Mouse (Mus musculus): Measurements from ENCODE around the gene Mllt3. TPM values are rescaled to one million over a fixed set of nuclear protein-coding genes. Genes with fewer than 3 reads are reported as not detected.

Mllt3 gene
- polyA plus RNA-seq, 1 experiment from 2014 or later: 89.3 TPM

DNA sequence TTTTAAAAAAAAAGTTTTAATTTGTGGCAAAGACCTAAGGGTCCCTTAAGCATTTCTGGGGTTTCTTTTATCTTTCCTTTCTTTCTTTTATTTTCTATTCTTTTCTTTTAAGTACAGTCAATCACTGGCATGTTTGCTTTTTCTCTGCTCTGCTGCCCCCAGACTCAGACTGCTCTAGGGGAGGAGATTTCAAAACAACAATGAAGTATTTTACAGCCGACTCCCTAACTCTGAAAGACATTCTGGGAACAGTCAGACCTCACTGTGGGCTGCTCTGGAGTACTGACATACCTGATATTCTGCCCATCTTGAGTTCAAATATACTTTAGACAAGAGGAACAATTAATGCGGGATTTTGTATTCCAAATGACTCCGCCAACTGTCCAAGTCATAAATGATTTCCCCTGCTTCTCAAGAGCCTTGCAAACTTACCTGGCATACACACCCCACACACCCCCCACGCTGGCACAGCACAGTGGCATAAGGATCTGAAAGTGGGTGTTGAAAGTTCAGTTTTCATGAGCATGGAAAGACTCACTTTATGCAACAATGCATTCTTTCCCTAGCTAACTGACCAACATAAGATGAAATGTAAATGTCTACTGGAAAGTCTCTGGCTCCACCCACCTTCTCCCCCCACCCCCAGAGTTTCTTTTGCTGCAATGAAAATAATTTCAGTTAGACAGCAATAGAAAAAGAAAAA, 21.1 kb downstream of the Mllt3 start:
- H3K4me1 ChIP-seq: peaks cover 45% of the 10 kb centered on the region
- no peak overlapping the region for H3K4me3 ChIP-seq
- no peak overlapping the region for H3K9ac ChIP-seq
- 80% methylated on average over 4 of the region's 4 CpGs for WGBS
- no peak for ATAC-seq (ENCODE audit: insufficient number of reproducible peaks, insufficient read depth, low FRiP score, low TSS enrichment, low read depth)
- H3K27me3 ChIP-seq: no peaks in the 10 kb centered on the region
- no peak overlapping the region for H3K27ac ChIP-seq
- no peak overlapping the region for H3K4me2 ChIP-seq
- no peaks in the 10 kb centered on the region for H3K9me3 ChIP-seq
- peaks cover 17% of the 10 kb centered on the region for H3K36me3 ChIP-seq

DNA sequence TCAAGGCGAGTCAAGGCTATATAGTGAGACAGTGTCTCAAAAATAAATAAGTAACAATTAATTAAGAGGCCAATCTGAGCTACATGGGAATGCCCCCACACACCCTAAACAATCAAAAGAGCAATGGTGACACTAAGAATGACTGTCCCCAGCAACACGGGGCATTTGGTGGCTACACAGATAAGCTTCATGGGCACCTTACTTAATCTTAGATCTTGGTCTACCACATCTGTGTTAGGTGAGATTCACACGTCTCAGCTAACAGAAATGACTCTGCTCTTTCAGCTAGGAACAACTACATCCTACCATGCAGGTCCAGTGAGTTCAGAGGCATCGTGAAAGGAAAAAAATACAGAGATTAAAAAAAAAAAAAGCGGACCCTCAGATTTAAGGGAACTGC, 22.7 kb downstream of the Mllt3 start:
- peaks cover 44% of the 10 kb centered on the region for H3K4me1 ChIP-seq
- H3K4me2 ChIP-seq: no peak overlapping the region
- H3K9ac ChIP-seq: no peak overlapping the region
- H3K27me3 ChIP-seq: no peaks in the 10 kb centered on the region
- no peak for ATAC-seq (ENCODE audit: insufficient number of reproducible peaks, insufficient read depth, low FRiP score, low TSS enrichment, low read depth)
- no peaks in the 10 kb centered on the region for H3K9me3 ChIP-seq
- 94% methylated on average over 5 of the region's 5 CpGs for WGBS
- H3K27ac ChIP-seq: no peak overlapping the region
- no peak overlapping the region for H3K4me3 ChIP-seq
- peaks cover 17% of the 10 kb centered on the region for H3K36me3 ChIP-seq

DNA sequence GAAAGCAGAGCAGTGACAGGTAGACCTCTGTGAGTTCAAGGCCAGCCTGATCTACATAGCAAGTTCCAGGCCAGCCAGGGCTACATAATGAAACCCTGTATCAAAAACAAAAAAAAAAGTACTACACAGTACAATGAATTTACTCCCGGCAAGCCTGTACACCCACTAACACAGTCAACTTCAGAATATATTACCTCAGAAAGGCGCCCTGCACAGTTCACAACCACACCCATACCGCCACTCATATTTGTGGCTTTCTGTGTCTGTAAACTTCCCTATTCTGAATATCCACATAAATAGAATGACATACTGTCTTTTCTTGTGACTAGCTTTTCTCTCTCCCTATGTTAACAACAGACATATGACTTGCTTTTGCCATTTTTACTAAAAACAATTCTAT, 27.4 kb downstream of the Mllt3 start:
- no peaks in the 10 kb centered on the region for H3K9me3 ChIP-seq
- no peak overlapping the region for H3K9ac ChIP-seq
- H3K4me1 ChIP-seq: peaks cover 15% of the 10 kb centered on the region
- H3K36me3 ChIP-seq: peaks cover 20% of the 10 kb centered on the region
- H3K27ac ChIP-seq: no peak overlapping the region
- H3K4me3 ChIP-seq: no peak overlapping the region
- H3K27me3 ChIP-seq: no peaks in the 10 kb centered on the region
- WGBS: 82% methylated on average over 3 of the region's 3 CpGs
- no peak for ATAC-seq (ENCODE audit: insufficient number of reproducible peaks, insufficient read depth, low FRiP score, low TSS enrichment, low read depth)
- H3K4me2 ChIP-seq: no peak overlapping the region

DNA sequence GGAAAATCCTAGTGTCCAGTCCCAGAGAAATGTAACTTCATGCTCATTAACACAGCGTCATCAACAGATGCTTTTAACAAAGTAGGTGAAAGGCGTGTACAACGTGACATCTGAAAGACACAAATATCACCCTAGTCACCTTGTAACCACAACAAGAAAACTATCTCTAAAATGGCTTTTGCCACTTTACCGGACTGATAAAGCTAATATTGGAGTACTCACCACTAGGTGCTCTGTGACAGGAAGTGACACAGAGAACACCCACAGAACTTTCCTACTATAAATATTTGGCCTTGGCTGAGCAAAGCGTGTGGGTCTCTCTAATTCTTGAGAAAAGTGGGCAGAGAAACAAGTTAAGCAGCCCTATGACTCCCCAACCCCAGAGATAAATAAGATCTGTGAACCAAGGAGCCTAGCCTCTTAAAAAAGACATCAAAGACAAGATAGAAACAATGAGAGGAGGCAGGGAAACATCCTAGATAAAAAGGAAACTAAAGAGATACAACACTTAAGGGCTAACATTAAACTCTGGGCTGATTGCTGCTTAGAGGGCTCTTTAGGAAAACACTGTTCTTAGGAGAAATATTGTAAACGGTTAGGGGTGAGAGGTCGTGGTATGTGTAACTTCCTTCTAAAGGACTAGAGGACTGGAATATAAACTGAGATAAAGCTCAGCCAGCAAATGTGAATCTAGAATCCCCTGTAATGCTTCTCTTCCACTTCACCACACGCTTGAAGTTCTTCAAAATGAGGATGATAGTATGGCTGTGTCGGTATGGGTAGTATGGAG, 29.8 kb downstream of the Mllt3 start:
- 87% methylated on average over 9 of the region's 9 CpGs for WGBS
- Histone ChIP-seq H3K36me3 (peaks cover 15% of the 10 kb centered on the region), H3K27ac (no peak overlapping the region), H3K9me3 (no peaks in the 10 kb centered on the region), H3K4me3 (no peak overlapping the region), H3K4me2 (no peak overlapping the region), H3K4me1 (peaks cover 9% of the 10 kb centered on the region), H3K9ac (no peak overlapping the region), H3K27me3 (no peaks in the 10 kb centered on the region)
- ATAC-seq (ENCODE audit: insufficient number of reproducible peaks, insufficient read depth, low FRiP score, low TSS enrichment, low read depth): no peak

DNA sequence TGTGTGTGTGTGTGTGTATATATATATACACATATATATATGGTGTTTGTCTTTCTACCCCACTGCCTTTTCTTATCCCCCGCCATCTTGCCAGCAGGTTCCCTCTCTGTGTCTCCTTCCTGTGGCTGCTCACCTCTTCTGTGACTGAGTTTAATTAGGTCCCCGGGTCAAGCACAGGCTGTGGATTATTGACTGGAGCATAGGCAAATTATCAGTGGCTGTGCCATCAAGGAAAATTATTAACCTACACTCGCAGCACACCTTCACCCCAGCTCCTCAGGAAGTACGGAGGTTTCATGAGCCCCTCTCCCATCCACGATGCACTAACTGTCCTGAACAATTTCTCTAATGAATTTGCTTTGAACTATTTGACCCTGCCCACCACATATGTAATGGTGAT, 41.5 kb downstream of the Mllt3 start:
- H3K9ac ChIP-seq: no peak overlapping the region
- peaks cover 7% of the 10 kb centered on the region for H3K36me3 ChIP-seq
- no peaks in the 10 kb centered on the region for H3K9me3 ChIP-seq
- H3K27ac ChIP-seq: no peak overlapping the region
- no peak for ATAC-seq (ENCODE audit: insufficient number of reproducible peaks, insufficient read depth, low FRiP score, low TSS enrichment, low read depth)
- H3K27me3 ChIP-seq: no peaks in the 10 kb centered on the region
- no peak overlapping the region for H3K4me3 ChIP-seq
- H3K4me1 ChIP-seq: peaks cover 12% of the 10 kb centered on the region; the same call in 1 of the 2 replicates
- no peak overlapping the region for H3K4me2 ChIP-seq
- 67% methylated on average over 5 of the region's 5 CpGs for WGBS

DNA sequence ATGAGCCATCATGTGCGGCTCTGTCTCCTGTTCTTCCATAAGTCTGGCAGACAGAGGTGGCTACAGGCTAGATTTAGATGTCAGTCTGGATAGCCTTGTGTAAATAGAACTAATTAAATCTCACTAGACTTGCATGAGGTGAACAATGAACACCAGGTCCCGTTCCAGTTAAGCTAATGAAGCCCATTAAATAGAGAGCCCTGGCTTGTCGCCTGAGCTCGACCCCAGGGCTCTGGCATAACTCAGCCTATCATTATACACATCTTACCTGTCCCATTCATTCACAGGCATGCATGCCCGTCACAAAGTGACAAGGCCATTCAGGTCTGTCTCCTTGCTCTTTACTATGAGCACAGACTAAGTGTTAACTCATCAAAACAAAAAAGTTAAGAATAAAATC, 42.2 kb downstream of the Mllt3 start:
- no peak overlapping the region for H3K4me3 ChIP-seq
- H3K9ac ChIP-seq: no peak overlapping the region
- H3K27ac ChIP-seq: no peak overlapping the region
- peaks cover 7% of the 10 kb centered on the region; the same call in 1 of the 2 replicates for H3K4me1 ChIP-seq
- H3K4me2 ChIP-seq: no peak overlapping the region
- no peaks in the 10 kb centered on the region for H3K27me3 ChIP-seq
- H3K9me3 ChIP-seq: no peaks in the 10 kb centered on the region
- H3K36me3 ChIP-seq: peaks cover 3% of the 10 kb centered on the region
- no peak for ATAC-seq (ENCODE audit: insufficient number of reproducible peaks, insufficient read depth, low FRiP score, low TSS enrichment, low read depth)
- WGBS: 65% methylated on average over 5 of the region's 5 CpGs

DNA sequence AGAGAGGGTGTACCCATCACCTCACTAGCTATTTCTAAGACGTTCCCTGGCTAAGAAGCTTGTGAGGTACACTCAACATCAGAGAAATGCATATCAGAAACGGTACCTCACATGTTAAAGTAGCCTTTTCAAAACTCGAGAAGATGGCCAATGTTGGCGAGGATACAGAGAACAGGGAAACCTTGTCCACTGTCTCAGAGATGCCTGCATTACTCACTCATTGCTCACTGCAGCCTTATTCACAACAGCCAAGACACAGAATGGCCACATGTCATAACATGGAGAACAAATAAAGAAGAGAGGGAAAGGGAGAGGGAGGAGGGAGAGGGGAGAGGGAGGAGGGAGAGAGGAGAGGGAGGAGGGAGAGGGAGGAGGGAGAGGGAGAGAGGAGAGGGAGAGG, 47.9 kb downstream of the Mllt3 start:
- Histone ChIP-seq H3K36me3 (no peaks in the 10 kb centered on the region), H3K4me1 (peaks cover 34% of the 10 kb centered on the region), H3K9ac (no peak overlapping the region), H3K4me2 (no peak overlapping the region), H3K4me3 (no peak overlapping the region), H3K9me3 (no peaks in the 10 kb centered on the region), H3K27ac (peak overlapping the region; percentile 17; the same call in 1 of the 2 replicates), H3K27me3 (no peaks in the 10 kb centered on the region)
- WGBS: 52% methylated on average over 4 of the region's 4 CpGs
- ATAC-seq (ENCODE audit: insufficient number of reproducible peaks, insufficient read depth, low FRiP score, low TSS enrichment, low read depth): no peak

DNA sequence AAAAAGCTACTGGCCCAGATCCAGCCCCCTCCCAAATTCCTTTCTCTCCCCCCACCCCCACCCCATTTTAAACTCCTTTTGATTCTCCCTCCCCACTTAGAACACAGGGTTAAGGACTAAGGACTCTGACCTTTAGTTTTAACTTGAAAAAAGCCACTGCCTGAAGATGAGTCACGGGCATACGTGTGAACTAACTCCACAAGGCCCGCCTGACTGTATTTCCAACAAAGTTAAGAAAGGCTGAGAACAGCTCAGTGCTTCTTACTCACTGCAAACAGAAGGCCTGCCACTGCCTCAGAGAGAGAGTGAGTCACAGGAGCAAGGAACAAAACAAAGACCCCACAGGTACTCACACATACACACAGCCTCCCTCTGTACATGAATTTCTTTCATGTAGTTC, 48.6 kb downstream of the Mllt3 start:
- H3K27ac ChIP-seq: no peak overlapping the region
- H3K36me3 ChIP-seq: no peaks in the 10 kb centered on the region
- no peak overlapping the region for H3K4me3 ChIP-seq
- no peak overlapping the region for H3K4me2 ChIP-seq
- 21% methylated on average over 3 of the region's 3 CpGs for WGBS
- peaks cover 34% of the 10 kb centered on the region for H3K4me1 ChIP-seq
- no peak overlapping the region for H3K9ac ChIP-seq
- ATAC-seq (ENCODE audit: insufficient number of reproducible peaks, insufficient read depth, low FRiP score, low TSS enrichment, low read depth): no peak
- H3K9me3 ChIP-seq: no peaks in the 10 kb centered on the region
- no peaks in the 10 kb centered on the region for H3K27me3 ChIP-seq

DNA sequence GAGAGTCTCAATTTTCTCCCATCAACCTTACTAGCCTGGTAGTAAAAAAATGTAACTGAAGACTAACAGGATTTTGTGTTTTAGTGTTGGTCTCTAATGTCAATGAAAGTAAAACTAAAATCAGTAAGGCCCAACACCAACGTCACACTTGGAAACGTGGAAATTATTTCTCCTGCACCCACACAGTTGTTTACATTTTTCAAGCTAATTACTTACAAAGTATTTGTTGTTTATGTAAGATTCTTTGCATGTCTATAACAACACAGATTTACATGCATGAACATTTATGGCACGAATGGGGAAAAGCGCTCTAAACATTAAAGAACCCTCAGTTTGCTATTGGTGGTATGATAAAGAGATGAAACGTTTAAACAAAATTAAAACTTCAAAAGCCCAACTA, 49.1 kb downstream of the Mllt3 start:
- ATAC-seq (ENCODE audit: insufficient number of reproducible peaks, insufficient read depth, low FRiP score, low TSS enrichment, low read depth): no peak
- no peak overlapping the region for H3K4me2 ChIP-seq
- no peaks in the 10 kb centered on the region for H3K9me3 ChIP-seq
- H3K27ac ChIP-seq: no peak overlapping the region
- no peak overlapping the region for H3K4me3 ChIP-seq
- WGBS: 40% methylated on average over 5 of the region's 5 CpGs
- H3K4me1 ChIP-seq: peaks cover 35% of the 10 kb centered on the region
- no peaks in the 10 kb centered on the region for H3K36me3 ChIP-seq
- H3K9ac ChIP-seq: no peak overlapping the region
- no peaks in the 10 kb centered on the region for H3K27me3 ChIP-seq

DNA sequence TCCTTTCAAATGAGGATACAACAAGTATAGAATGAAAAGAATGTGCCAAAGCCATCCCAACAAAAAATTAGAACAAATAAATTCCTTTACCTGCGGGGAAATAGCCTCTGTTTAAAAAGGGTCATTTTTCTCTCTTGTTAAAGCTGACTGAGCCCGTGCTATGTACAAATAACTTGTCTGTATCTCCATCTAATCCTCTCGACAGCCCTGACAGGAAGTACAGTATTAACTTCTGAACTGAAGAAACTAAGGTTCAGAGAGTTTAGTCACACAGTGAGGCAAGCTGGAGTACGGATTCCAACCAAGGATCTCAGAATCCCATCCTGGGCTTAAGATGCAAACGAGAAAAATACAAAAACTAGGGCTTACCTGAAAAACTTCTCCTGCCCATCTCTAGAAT, 50.6 kb downstream of the Mllt3 start:
- Histone ChIP-seq H3K4me1 (peaks cover 48% of the 10 kb centered on the region), H3K9me3 (no peaks in the 10 kb centered on the region), H3K36me3 (no peaks in the 10 kb centered on the region), H3K9ac (no peak overlapping the region), H3K4me2 (no peak overlapping the region), H3K27ac (no peak overlapping the region), H3K27me3 (no peaks in the 10 kb centered on the region), H3K4me3 (no peak overlapping the region)
- no peak for ATAC-seq (ENCODE audit: insufficient number of reproducible peaks, insufficient read depth, low FRiP score, low TSS enrichment, low read depth)
- WGBS: 54% methylated on average over 5 of the region's 5 CpGs

DNA sequence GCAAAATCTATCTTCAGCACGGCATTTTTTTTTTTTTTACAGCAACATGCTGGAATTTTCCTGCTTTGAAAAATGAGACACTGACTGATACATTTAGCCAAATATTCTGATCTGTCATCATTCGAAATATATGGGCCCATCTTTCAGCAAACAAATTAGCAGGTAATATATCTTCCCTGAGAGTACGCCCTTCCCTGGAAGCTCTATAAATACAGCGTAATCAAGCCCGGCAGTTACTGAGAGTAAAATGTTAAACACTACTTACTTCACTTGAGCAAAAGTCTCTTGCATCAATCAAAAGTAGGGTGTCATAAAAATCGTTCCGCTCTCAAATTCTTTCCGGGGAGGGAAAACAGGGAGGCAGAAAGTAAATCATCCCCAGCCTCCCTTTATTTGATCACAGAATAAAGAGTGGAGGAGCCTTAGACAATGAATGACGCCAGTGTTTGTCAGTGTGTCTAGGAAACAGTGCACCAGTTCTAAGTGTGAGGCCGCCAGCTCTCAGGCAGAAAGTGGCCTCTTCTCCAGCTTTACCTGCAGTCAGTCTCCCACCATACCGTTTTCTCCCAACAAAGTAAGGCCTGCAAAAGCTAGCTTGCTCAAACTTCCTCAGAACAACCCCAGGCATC, 55.2 kb downstream of the Mllt3 start:
- peaks cover 34% of the 10 kb centered on the region for H3K4me1 ChIP-seq
- WGBS: 62% methylated on average over 11 of the region's 11 CpGs
- no peak for ATAC-seq (ENCODE audit: insufficient number of reproducible peaks, insufficient read depth, low FRiP score, low TSS enrichment, low read depth)

DNA sequence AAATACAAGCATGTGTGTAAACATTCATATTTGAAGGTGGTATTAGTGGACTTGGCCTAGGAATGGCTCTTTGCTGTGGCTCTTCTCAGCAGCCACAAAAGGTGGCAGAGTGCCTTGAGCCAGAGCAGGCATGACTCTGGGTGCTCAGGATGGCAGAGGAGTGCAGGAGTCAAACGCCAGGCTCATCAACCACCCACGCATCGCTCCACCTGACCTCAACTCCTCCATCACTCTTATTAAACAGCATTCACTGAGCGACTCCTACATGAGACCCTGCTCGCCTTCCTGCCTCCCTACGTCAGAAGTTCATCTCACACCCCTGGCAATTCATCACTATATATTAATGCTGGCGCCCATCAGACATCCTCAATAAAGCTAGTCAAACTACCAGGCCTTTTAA, 67.3 kb downstream of the Mllt3 start:
- no peak overlapping the region for H3K9ac ChIP-seq
- no peaks in the 10 kb centered on the region for H3K27me3 ChIP-seq
- no peak for ATAC-seq (ENCODE audit: insufficient number of reproducible peaks, insufficient read depth, low FRiP score, low TSS enrichment, low read depth)
- H3K4me3 ChIP-seq: no peak overlapping the region
- no peak overlapping the region for H3K27ac ChIP-seq
- no peak overlapping the region for H3K4me2 ChIP-seq
- H3K36me3 ChIP-seq: no peaks in the 10 kb centered on the region
- H3K9me3 ChIP-seq: no peaks in the 10 kb centered on the region
- peaks cover 15% of the 10 kb centered on the region for H3K4me1 ChIP-seq
- WGBS: 95% methylated on average over 7 of the region's 7 CpGs

More for the DNA sequence above, 55.2 kb downstream of the Mllt3 start:
- Histone ChIP-seq H3K27ac (no peak overlapping the region), H3K4me2 (no peak overlapping the region), H3K27me3 (no peaks in the 10 kb centered on the region), H3K4me3 (no peak overlapping the region), H3K36me3 (peaks cover 3% of the 10 kb centered on the region; the same call in 1 of the 2 replicates), H3K9ac (no peak overlapping the region), H3K9me3 (no peaks in the 10 kb centered on the region)

All from embryonic facial prominence, embryonic 13.5 days (tissue).